Comparison of ENCODE assay signal across 7 mouse cellular contexts in the genomic region with DNA sequence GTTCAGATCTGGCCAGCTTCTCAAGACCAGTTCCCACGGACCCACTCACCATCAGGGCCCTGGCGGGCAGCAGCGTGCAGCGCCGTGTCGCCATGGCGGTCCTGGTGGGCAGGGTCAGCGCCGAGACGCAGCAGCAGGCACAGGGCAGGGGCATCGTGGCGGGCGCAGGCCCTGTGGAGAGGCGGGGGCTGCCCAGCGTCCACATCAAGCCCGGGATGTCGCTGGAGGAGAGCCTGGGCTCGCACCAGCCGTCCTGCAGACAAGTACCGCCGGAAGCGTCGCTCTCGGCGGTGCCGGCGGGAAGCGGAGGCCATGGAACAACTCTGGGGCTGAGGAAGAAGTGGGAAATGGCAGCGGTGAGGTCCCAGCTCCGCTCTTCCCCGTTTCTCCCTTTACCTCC. TPM values are rescaled to one million over a fixed set of nuclear protein-coding genes. Genes with fewer than 3 reads are reported as not detected.
DNase-seq lines count a peak whose midpoint lies in the region; ATAC-seq and TF ChIP-seq lines count a peak whose summit lies in the region.

No protein-coding gene starts in this region.

- peak overlapping the region; percentile 85 for H3K9ac ChIP-seq in hindbrain, embryonic 12.5 days
- H3K9ac ChIP-seq in liver, embryonic 11.5 days (ENCODE audit: low read depth, low read length): peak overlapping the region; percentile 88
- H3K9ac ChIP-seq in neural tube, embryonic 14.5 days (replicated peaks; ENCODE audit: low read depth, low read length): peak overlapping the region; percentile 59

- H3K27me3 ChIP-seq in E14TG2a.4 (ENCODE audit: insufficient read depth, low read length): peaks cover 11% of the 10 kb centered on the region
- no peaks in the 10 kb centered on the region for H3K27me3 ChIP-seq in embryonic facial prominence, embryonic 10.5 days (replicated peaks; ENCODE audit: low read depth, poor library complexity, severe bottlenecking)
- no peaks in the 10 kb centered on the region for H3K27me3 ChIP-seq in hindbrain, embryonic 12.5 days
- H3K27me3 ChIP-seq in liver, embryonic 11.5 days (replicated peaks; ENCODE audit: control insufficient read depth, insufficient read depth, low read length): no peaks in the 10 kb centered on the region
- no peaks in the 10 kb centered on the region for H3K27me3 ChIP-seq in neural tube, embryonic 14.5 days (ENCODE audit: control insufficient read depth, insufficient read depth, low read length)

- H3K4me1 ChIP-seq in E14TG2a.4 (replicated peaks; ENCODE audit: low read depth, low read length): peaks cover 40% of the 10 kb centered on the region
- peaks cover 36% of the 10 kb centered on the region for H3K4me1 ChIP-seq in embryonic facial prominence, embryonic 10.5 days
- peaks cover 34% of the 10 kb centered on the region for H3K4me1 ChIP-seq in hindbrain, embryonic 12.5 days
- peaks cover 20% of the 10 kb centered on the region for H3K4me1 ChIP-seq in liver, embryonic 11.5 days (replicated peaks; ENCODE audit: control insufficient read depth, insufficient read depth, low read length)
- H3K4me1 ChIP-seq in neural tube, embryonic 14.5 days (ENCODE audit: control insufficient read depth, insufficient read depth, low read length): peaks cover 15% of the 10 kb centered on the region; the same call in 1 of the 2 replicates

- H3K9me3 ChIP-seq in E14TG2a.4 (ENCODE audit: low read length): no peaks in the 10 kb centered on the region
- no peaks in the 10 kb centered on the region for H3K9me3 ChIP-seq in embryonic facial prominence, embryonic 10.5 days
- H3K9me3 ChIP-seq in hindbrain, embryonic 12.5 days (replicated peaks): no peaks in the 10 kb centered on the region
- H3K9me3 ChIP-seq in liver, embryonic 11.5 days (ENCODE audit: control insufficient read depth, low read length): no peaks in the 10 kb centered on the region
- no peaks in the 10 kb centered on the region for H3K9me3 ChIP-seq in neural tube, embryonic 14.5 days (ENCODE audit: control insufficient read depth, low read length)

- TF ChIP-seq CTCF in E14TG2a.4 (conservative IDR thresholded peaks at IDR 0.05; ENCODE audit: low read length): no peak

- H3K27ac ChIP-seq in embryonic facial prominence, embryonic 10.5 days (replicated peaks): peak overlapping the region; percentile 95
- H3K27ac ChIP-seq in hindbrain, embryonic 12.5 days: peak overlapping the region; percentile 95
- peak overlapping the region; percentile 95 for H3K27ac ChIP-seq in liver, embryonic 11.5 days (ENCODE audit: low read depth, low read length)
- peak overlapping the region; percentile 88 for H3K27ac ChIP-seq in neural tube, embryonic 14.5 days (ENCODE audit: low read depth, low read length)

- H3K36me3 ChIP-seq in E14TG2a.4 (ENCODE audit: insufficient read depth, low read length): peaks cover 34% of the 10 kb centered on the region
- peaks cover 30% of the 10 kb centered on the region for H3K36me3 ChIP-seq in embryonic facial prominence, embryonic 10.5 days (replicated peaks)
- H3K36me3 ChIP-seq in hindbrain, embryonic 12.5 days: peaks cover 13% of the 10 kb centered on the region
- peaks cover 12% of the 10 kb centered on the region; the same call in 1 of the 2 replicates for H3K36me3 ChIP-seq in liver, embryonic 11.5 days (ENCODE audit: control insufficient read depth, insufficient read depth, low read length)
- H3K36me3 ChIP-seq in neural tube, embryonic 14.5 days (ENCODE audit: control insufficient read depth, insufficient read depth, low read length): 0 out of 2 replicates have a peak, but pooled peaks cover 5% of the 10 kb centered on the region

- H3K4me2 ChIP-seq in hindbrain, embryonic 12.5 days (replicated peaks): peak overlapping the region; percentile 78
- peak overlapping the region; percentile 79 for H3K4me2 ChIP-seq in liver, embryonic 11.5 days
- peak overlapping the region; percentile 70 for H3K4me2 ChIP-seq in neural tube, embryonic 14.5 days (ENCODE audit: low read depth, low read length)

- peak overlapping the region; percentile 85 for H3K4me3 ChIP-seq in E14TG2a.4 (replicated peaks; ENCODE audit: low read length)
- H3K4me3 ChIP-seq in embryonic facial prominence, embryonic 10.5 days: peak overlapping the region; percentile 72
- peak overlapping the region; percentile 56 for H3K4me3 ChIP-seq in hindbrain, embryonic 12.5 days
- peak overlapping the region; percentile 71 for H3K4me3 ChIP-seq in liver, embryonic 11.5 days (ENCODE audit: low read depth, low read length)
- H3K4me3 ChIP-seq in neural tube, embryonic 14.5 days (ENCODE audit: low read depth, low read length): peak overlapping the region; percentile 49

- WGBS in embryonic facial prominence, embryonic 10.5 days: 7% methylated on average over 31 of the region's 31 CpGs
- WGBS in hindbrain, embryonic 12.5 days: 8% methylated on average over 31 of the region's 31 CpGs
- WGBS in liver, embryonic 11.5 days: 2% methylated on average over 31 of the region's 31 CpGs
- 11% methylated on average over 31 of the region's 31 CpGs for WGBS in neural tube, embryonic 14.5 days

- peak; percentile 4; the same call in 1 of the 2 replicates for ATAC-seq in hindbrain, embryonic 12.5 days (ENCODE audit: low FRiP score)
- ATAC-seq in liver, embryonic 11.5 days (replicated peaks; ENCODE audit: low FRiP score): peak; percentile 11; the same call in 1 of the 2 replicates
- no peak for ATAC-seq in neural tube, embryonic 14.5 days (ENCODE audit: low read depth)

- DNase-seq in 3T3-L1 (ENCODE audit: low read depth, low spot score): peak; percentile 63
- DNase-seq in embryonic facial prominence, embryonic 10.5 days (ENCODE audit: low spot score): peak; percentile 74
- peak; percentile 61 for DNase-seq in liver, embryonic 11.5 days (ENCODE audit: low spot score)
- no peak for DNase-seq in right cerebral cortex, postnatal 10 days (ENCODE audit: low spot score in 2 of 2)

RNA-seq across cellular contexts. Expression of gene Nfkbil1, which starts 0.7 kb away (rescaled TPM):
- polyA plus RNA-seq in embryonic facial prominence, embryonic 10.5 days (2016; fragmentation: Nextera tagmentation; extraction: Ambion mirVana): 9.3 and 9.6 TPM in 2 replicates
- polyA plus RNA-seq in hindbrain, embryonic 12.5 days (2016; fragmentation: Nextera tagmentation; extraction: Ambion mirVana): 12.1 and 12.2 TPM in 2 replicates
- polyA plus RNA-seq in liver, embryonic 11.5 days (2014; fragmentation: Nextera tagmentation; extraction: Ambion mirVana): 4.6 and 5.4 TPM in 2 replicates
- polyA plus RNA-seq in neural tube, embryonic 14.5 days (2014; fragmentation: Nextera tagmentation; extraction: Ambion mirVana): 3.4 and 4.3 TPM in 2 replicates

RNA-seq across cellular contexts. Expression of gene Atp6v1g2, which starts 1.4 kb away (rescaled TPM):
- 5.2 and 5.6 TPM in 2 replicates for polyA plus RNA-seq in embryonic facial prominence, embryonic 10.5 days (2016; fragmentation: Nextera tagmentation; extraction: Ambion mirVana)
- 21.1 and 23.0 TPM in 2 replicates for polyA plus RNA-seq in hindbrain, embryonic 12.5 days (2016; fragmentation: Nextera tagmentation; extraction: Ambion mirVana)
- 2.6 and 2.9 TPM in 2 replicates for polyA plus RNA-seq in liver, embryonic 11.5 days (2014; fragmentation: Nextera tagmentation; extraction: Ambion mirVana)
- 118 and 154 TPM in 2 replicates for polyA plus RNA-seq in neural tube, embryonic 14.5 days (2014; fragmentation: Nextera tagmentation; extraction: Ambion mirVana)

RNA-seq across cellular contexts. Expression of gene Ddx39b, which starts 6.6 kb away (rescaled TPM):
- 726 and 735 TPM in 2 replicates for polyA plus RNA-seq in embryonic facial prominence, embryonic 10.5 days (2016; fragmentation: Nextera tagmentation; extraction: Ambion mirVana)
- 480 and 488 TPM in 2 replicates for polyA plus RNA-seq in hindbrain, embryonic 12.5 days (2016; fragmentation: Nextera tagmentation; extraction: Ambion mirVana)
- polyA plus RNA-seq in liver, embryonic 11.5 days (2014; fragmentation: Nextera tagmentation; extraction: Ambion mirVana): 432 and 439 TPM in 2 replicates
- polyA plus RNA-seq in neural tube, embryonic 14.5 days (2014; fragmentation: Nextera tagmentation; extraction: Ambion mirVana): 373 and 383 TPM in 2 replicates

RNA-seq across cellular contexts. Expression of gene Gm16181, which starts 14.3 kb away (rescaled TPM):
- polyA plus RNA-seq in embryonic facial prominence, embryonic 10.5 days (2016; fragmentation: Nextera tagmentation; extraction: Ambion mirVana): 0.33 and 0.40 TPM in 2 replicates
- polyA plus RNA-seq in hindbrain, embryonic 12.5 days (2016; fragmentation: Nextera tagmentation; extraction: Ambion mirVana): 0.62 TPM in 1 of 2 replicates, not detected in the other
- polyA plus RNA-seq in liver, embryonic 11.5 days (2014; fragmentation: Nextera tagmentation; extraction: Ambion mirVana): 0.53 TPM in 1 of 2 replicates, not detected in the other
- polyA plus RNA-seq in neural tube, embryonic 14.5 days (2014; fragmentation: Nextera tagmentation; extraction: Ambion mirVana): 0.44 TPM in 1 of 2 replicates, not detected in the other

RNA-seq across cellular contexts. Expression of gene H2-D1, which starts 27.6 kb away (rescaled TPM):
- polyA plus RNA-seq in embryonic facial prominence, embryonic 10.5 days (2016; fragmentation: Nextera tagmentation; extraction: Ambion mirVana): 30.3 and 32.9 TPM in 2 replicates
- polyA plus RNA-seq in hindbrain, embryonic 12.5 days (2016; fragmentation: Nextera tagmentation; extraction: Ambion mirVana): 38.6 and 46.0 TPM in 2 replicates
- 88.0 and 90.8 TPM in 2 replicates for polyA plus RNA-seq in liver, embryonic 11.5 days (2014; fragmentation: Nextera tagmentation; extraction: Ambion mirVana)
- polyA plus RNA-seq in neural tube, embryonic 14.5 days (2014; fragmentation: Nextera tagmentation; extraction: Ambion mirVana): 99.9 and 111 TPM in 2 replicates

Comparison
In these comparisons a context has a peak if more than half of its experiments do, and no peak if none do; other contexts are left out.
1. DNase-seq: peak in 3T3-L1 (single experiment), embryonic facial prominence, embryonic 10.5 days (single experiment) and liver, embryonic 11.5 days (single experiment); none in right cerebral cortex, postnatal 10 days (0 of 2).
2. Peak in every context shown above with its lines, with median percentiles within 50 percentile points of each other: H3K4me3 ChIP-seq, H3K27ac ChIP-seq, H3K4me2 ChIP-seq and H3K9ac ChIP-seq.